Mouse (Mus musculus) T-cell, adult 66 days (primary cell): ENCODE measurements around the gene Peli1. TPM values are rescaled to one million over a fixed set of nuclear protein-coding genes. Genes with fewer than 3 reads are reported as not detected.

Experiments
- total RNA-seq, 2 experiments: library from RNA; stranded (reverse); gene quantifications; 3 replicates in 1 of 2; 4 replicates in 1 of 2; pipeline ENCODE4 v1.2.4; 2023

The Peli1 gene
- total RNA-seq, result 100 to 1,000 TPM; 263 to 291 TPM

DNA sequence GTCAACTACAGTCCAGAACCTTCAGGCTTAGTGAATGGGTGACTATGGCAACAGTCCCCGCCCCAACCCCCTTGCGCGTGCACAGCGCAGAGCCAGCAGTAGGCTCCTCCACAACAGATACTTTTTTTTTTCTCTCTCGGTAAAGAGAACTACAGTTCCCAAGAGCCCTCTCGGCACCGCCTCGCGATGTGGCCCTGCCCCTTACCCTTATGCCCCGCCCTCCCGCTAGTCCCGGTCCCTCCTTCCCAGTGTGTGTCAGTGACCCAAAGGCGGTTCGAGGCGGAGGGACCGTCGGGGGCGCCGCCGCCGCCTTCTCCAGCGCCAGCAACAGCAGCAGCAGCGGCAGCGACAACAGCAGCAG lies at the start of gene Peli1:
Peli1 (plus strand) TSS at position 225 of the 361 bp plus-strand sequence.

Other genes with a start within 250 kb of the Peli1 start
- gene Vps54, start 148.0 kb downstream of the Peli1 start, total RNA-seq, result 10 to 100 TPM; 79.6 to 91.7 TPM